Mouse (Mus musculus) erythroblast, embryonic 14.5 days (primary cell): ENCODE results near the gene Sbf2.

Experiments used
- GATA1 ChIP-seq: IDR thresholded peaks from 2 replicates; pipeline ENCODE4 v1.6.1; 2012; ENCODE audit warnings: low read length, inconsistent platforms, mixed read lengths
- TAL1 ChIP-seq: IDR thresholded peaks from 3 replicates; pipeline ENCODE4 v1.6.1; 2012; ENCODE audit warnings: low read length, inconsistent platforms, mixed read lengths

DNA sequence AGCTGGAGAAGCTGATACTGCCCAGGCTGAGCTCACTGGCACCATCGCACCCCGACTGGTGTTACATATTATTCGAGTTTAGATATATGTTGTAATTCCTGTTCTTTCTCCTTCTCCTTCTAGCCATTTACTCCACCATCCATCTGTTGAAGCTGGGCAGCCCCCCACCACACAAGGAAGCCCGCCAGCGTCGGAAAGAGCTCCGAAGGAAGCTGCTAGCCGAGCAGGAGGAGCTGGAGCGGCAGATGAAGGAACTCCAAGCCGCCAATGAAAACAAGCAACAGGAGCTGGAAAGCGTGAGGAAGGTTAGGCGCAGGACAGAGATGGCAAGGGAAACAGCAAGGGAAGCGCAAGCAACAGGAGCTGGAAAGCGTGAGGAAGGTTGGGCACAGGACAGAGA is 344.9 kb downstream of the Sbf2 start:
- TF ChIP-seq GATA1: no peak
- TF ChIP-seq TAL1: no peak
